Mouse (Mus musculus): Measurements from ENCODE around the gene Wbp11. TPM values are rescaled to one million over a fixed set of nuclear protein-coding genes. Genes with fewer than 3 reads are reported as not detected.

The Wbp11 gene
- total RNA-seq (2012; rRNA removed) (43.5 and 58.0 TPM in 2 replicates), polyA plus RNA-seq (2012; ENCODE audit: insufficient read depth in 1 of 2, insufficient read length in 2 of 2, low read depth in 1 of 2, low replicate concordance in 2 of 2, missing spikeins in 1 of 2) (100 to 1,000 TPM; 294 to 411 TPM)

DNA sequence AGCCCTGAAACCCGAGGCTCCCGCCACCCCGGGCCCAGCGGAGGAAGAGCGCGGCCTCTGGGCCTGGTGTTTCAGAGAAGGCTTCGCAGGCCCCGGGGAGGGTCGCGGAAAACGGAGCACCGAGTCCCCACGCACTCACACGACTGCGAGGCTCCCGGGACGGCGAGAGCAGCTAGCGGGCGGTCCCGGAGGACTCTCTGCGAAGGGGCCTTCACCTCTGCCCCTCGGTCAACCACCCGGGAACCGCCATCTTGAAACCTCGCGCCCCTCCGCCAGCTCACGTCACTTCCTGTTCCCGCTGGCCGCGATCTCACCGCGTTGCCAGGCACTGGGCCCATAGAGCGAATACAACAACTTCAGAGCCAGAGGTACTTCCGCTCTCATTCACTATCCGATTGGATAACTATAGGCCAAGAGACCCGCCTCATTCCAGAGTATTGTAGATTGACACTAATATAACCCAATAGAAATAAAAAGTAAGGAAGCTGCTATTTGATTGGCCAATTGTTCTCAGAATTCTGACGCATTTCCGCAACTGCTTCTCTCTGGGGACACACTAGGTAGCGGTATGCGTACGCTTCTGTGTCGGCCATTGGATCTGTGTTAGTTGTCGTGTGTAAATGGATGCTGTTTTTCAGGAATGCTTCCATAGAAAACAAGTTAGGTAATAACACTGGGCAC, at the start of gene Wbp11:
Gene Wbp11, minus strand, starts transcription at position 353 of the 681 bp plus-strand sequence.
- H3K9ac ChIP-seq (ENCODE audit: control insufficient read depth, low read depth, low read length, poor library complexity, severe bottlenecking) = peak within 1 kb of the TSS; percentile 99
- H3K9me3 ChIP-seq (replicated peaks; ENCODE audit: insufficient read depth, low read length) = no peaks in the 10 kb centered on the region
- DNase-seq (ENCODE audit: low read depth, low spot score) = peak; percentile 98
- peaks cover 11% of the 10 kb centered on the region in 2 experiments for H3K36me3 ChIP-seq (ENCODE audit: control insufficient read depth in 1 of 2, insufficient read depth in 2 of 2, low read length in 2 of 2)
- no peaks in the 10 kb centered on the region for H3K27me3 ChIP-seq (ENCODE audit: control insufficient read depth in 1 of 2, insufficient read depth in 2 of 2, low read length in 2 of 2)
- peak; percentile 27; the same call in 1 of the 2 replicates for TF ChIP-seq TCF12 (IDR thresholded peaks at IDR 0.05; ENCODE audit: low read depth, low read length)
- TF ChIP-seq ETS1 (IDR thresholded peaks at IDR 0.05; ENCODE audit: low read depth, low read length) = 0 out of 2 replicates have a peak, but pooled peaks have one; percentile 32
- TF ChIP-seq UBTF (IDR thresholded peaks at IDR 0.05; ENCODE audit: borderline replicate concordance, insufficient read depth, low read depth, low read length) = no peak
- peak; percentile 96 for TF ChIP-seq ZMIZ1 (IDR thresholded peaks at IDR 0.05; ENCODE audit: low read depth, low read length)
- TF ChIP-seq ELF1 (IDR thresholded peaks at IDR 0.05; ENCODE audit: low read depth, low read length) = peak; percentile 86
- no peak for TF ChIP-seq ZKSCAN1 (IDR thresholded peaks at IDR 0.05; ENCODE audit: low read depth, low read length)
- TF ChIP-seq MAX (IDR thresholded peaks at IDR 0.05; ENCODE audit: low read length) = peak; percentile 67
- peak; percentile 81 for TF ChIP-seq KAT2A (conservative IDR thresholded peaks at IDR 0.05; ENCODE audit: low read depth, low read length)
- TF ChIP-seq MYC (IDR thresholded peaks at IDR 0.05; ENCODE audit: low read depth, low read length) = peak; percentile 90
- peak; percentile 73 to 97 for TF ChIP-seq POLR2A (IDR thresholded peaks at IDR 0.05; ENCODE audit: control insufficient read depth in 1 of 2, insufficient read depth in 1 of 2, low read depth in 1 of 2, low read length in 2 of 2, poor library complexity in 1 of 2)
- peak; percentile 90 for TF ChIP-seq CHD2 (IDR thresholded peaks at IDR 0.05; ENCODE audit: low read length)
- TF ChIP-seq NELFE (IDR thresholded peaks at IDR 0.05; ENCODE audit: low read depth, low read length) = peak; percentile 95
- TF ChIP-seq POLR2AphosphoS2 (IDR thresholded peaks at IDR 0.05; ENCODE audit: low read length) = peak; percentile 99
- TF ChIP-seq E2F4 (IDR thresholded peaks at IDR 0.05; ENCODE audit: borderline replicate concordance, low read depth, low read length) = peak; percentile 28; the same call in 1 of the 2 replicates
- peak; percentile 92 for TF ChIP-seq HCFC1 (IDR thresholded peaks at IDR 0.05; ENCODE audit: low read depth, low read length)
- no peak for TF ChIP-seq MAZ (IDR thresholded peaks at IDR 0.05; ENCODE audit: low read depth, low read length)
- TF ChIP-seq MXI1 (IDR thresholded peaks at IDR 0.05; ENCODE audit: low read depth, low read length) = no peak
- peak; percentile 39; the same call in 1 of the 2 replicates for TF ChIP-seq NRF1 (IDR thresholded peaks at IDR 0.05; ENCODE audit: insufficient read depth, low read depth, low read length, poor library complexity, severe bottlenecking)
- TF ChIP-seq EP300 (IDR thresholded peaks at IDR 0.05; ENCODE audit: low read depth in 1 of 2, low read length in 2 of 2) = no peak
- TF ChIP-seq CHD1 (IDR thresholded peaks at IDR 0.05; ENCODE audit: low read depth, low read length) = peak; percentile 25; the same call in 1 of the 2 replicates
- TF ChIP-seq SIN3A (IDR thresholded peaks at IDR 0.05; ENCODE audit: low read length) = peak; percentile 86
- no peak for TF ChIP-seq BHLHE40 (IDR thresholded peaks at IDR 0.05; ENCODE audit: borderline replicate concordance, low read depth, low read length)
- TF ChIP-seq TBP (IDR thresholded peaks at IDR 0.05; ENCODE audit: low read depth, low read length) = peak; percentile 94
- TF ChIP-seq POLR2AphosphoS5 (IDR thresholded peaks at IDR 0.05; ENCODE audit: borderline replicate concordance, low read depth, low read length) = peak; percentile 37; the same call in 1 of the 2 replicates
- peaks cover 3% of the 10 kb centered on the region in 2 experiments; a peak in 3 of 4 replicates for H3K4me1 ChIP-seq (ENCODE audit: control insufficient read depth in 1 of 2, insufficient read depth in 2 of 2, low read length in 2 of 2)
- peaks cover 23% of the 10 kb centered on the region for H3K79me2 ChIP-seq (ENCODE audit: control insufficient read depth, insufficient read depth, low read length, poor library complexity)
- peak within 1 kb of the TSS; percentile 79 to 95 for H3K4me3 ChIP-seq (ENCODE audit: control insufficient read depth in 1 of 2, insufficient read depth in 1 of 2, low read depth in 2 of 2, low read length in 2 of 2)
- peak within 1 kb of the TSS; percentile 99 for H3K27ac ChIP-seq (ENCODE audit: control insufficient read depth, low read depth, low read length)

Data from MEL (cell line).